Mouse (Mus musculus) cerebellum, adult 2 months (tissue): ENCODE results near the gene B3galt6. TPM values are rescaled to one million over a fixed set of nuclear protein-coding genes. Genes with fewer than 3 reads are reported as not detected.

ENCODE experiments used
- DNase-seq, 2 experiments: peaks; one replicate each; pipeline ENCODE4 v3.0.0; 2021
- H3K27ac ChIP-seq: fragments of 200-500 bp; 2 replicates; pipeline ENCODE4 v1.5.1; 2012; ENCODE audit warnings: low read length, control low read depth, inconsistent platforms; ENCODE audit not compliant: insufficient read depth
- H3K27me3 ChIP-seq: fragments of 200-500 bp; 2 replicates; pipeline ENCODE4 v1.6.1; 2012; ENCODE audit warnings: inconsistent platforms, mild to moderate bottlenecking, low read length, moderate library complexity; ENCODE audit not compliant: control insufficient read depth, insufficient read depth
- H3K4me1 ChIP-seq: fragments of 200-500 bp; 2 replicates; pipeline ENCODE4 v1.6.1; 2011; ENCODE audit warnings: low read length; ENCODE audit not compliant: control insufficient read depth, insufficient read depth
- H3K4me3 ChIP-seq: fragments of 200-500 bp; replicated peaks from 2 replicates; pipeline ENCODE3; 2011; ENCODE audit warnings: mild to moderate bottlenecking, low read depth, low read length, control low read depth; ENCODE audit not compliant: insufficient read depth
- CTCF ChIP-seq: fragments of 200-500 bp; IDR thresholded peaks from 2 replicates; pipeline ENCODE4 v1.5.1; 2011; ENCODE audit warnings: low read depth, mild to moderate bottlenecking, control low read depth, low read length, moderate library complexity, borderline replicate concordance; ENCODE audit not compliant: insufficient read depth
- POLR2A ChIP-seq: fragments of 200-500 bp; IDR thresholded peaks from 2 replicates; pipeline ENCODE4 v1.6.1; 2011; ENCODE audit warnings: low read length, control low read depth, borderline replicate concordance; ENCODE audit not compliant: insufficient read depth
- WGBS: fragments of 180-500 bp; shearing (Covaris S2); methylation state at CpG from one replicate; pipeline ENCODE4 v1.1.7; 2018; 5-methylcytosine and 5-hydroxymethylcytosine counted together
- polyA plus RNA-seq: library from polyadenylated mRNA; depleted of rRNA; stranded (reverse); fragments of >200 nt; gene quantifications from 2 replicates; pipeline ENCODE4 v1.2.3, GENCODE M21; 2012; rRNA removed

B3galt6 gene
- 10.8 and 11.4 TPM in 2 replicates for polyA plus RNA-seq

DNA sequence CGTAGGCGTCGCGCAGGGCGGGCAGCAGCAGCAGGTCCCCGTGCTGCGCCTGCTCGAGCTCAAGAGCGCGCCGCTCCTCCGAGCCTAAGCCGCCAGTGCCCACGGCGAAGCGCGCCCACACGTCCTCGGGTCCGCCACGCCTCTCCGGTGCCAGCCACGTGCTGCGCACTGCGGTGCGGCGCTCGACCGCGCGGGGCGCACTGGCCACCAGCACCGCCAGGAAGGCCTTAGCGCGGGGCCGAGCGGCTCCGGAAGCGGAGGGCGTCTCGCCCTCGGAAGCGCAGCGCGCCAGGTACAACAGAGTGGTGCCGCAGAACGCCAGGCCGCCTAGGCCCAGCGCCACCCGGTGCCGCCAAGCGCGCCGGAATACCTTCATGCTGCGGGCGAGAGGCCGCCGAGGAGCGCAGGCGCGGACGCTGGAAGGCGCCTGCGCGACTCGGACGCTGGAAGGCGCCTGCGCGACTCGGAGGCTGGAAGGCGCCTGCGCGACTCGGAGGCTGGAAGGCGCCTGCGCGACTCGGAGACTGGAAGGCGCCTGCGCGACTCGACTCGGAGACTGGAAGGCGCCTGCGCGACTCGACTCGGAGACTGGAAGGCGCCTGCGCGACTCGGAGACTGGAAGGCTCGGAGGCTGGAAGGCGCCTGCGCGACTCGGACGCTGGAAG, at the start of gene B3galt6, which contains the start of gene Sdf4:
B3galt6 (minus strand) TSS at position 409 of the 665 bp plus-strand sequence.
Sdf4 (plus strand) TSS at position 632 of the 665 bp plus-strand sequence.
- under 1% methylated on average over 99 of the region's 99 CpGs for WGBS
- TF ChIP-seq POLR2A (peak; percentile 68), CTCF (peak; percentile 72)
- Histone ChIP-seq H3K27me3 (no peaks in the 10 kb centered on the region), H3K27ac (peak within 1 kb of the TSS; percentile 99), H3K4me3 (peak within 1 kb of the TSS; percentile 90), H3K4me1 (peaks cover 12% of the 10 kb centered on the region)
- DNase-seq, result peak; percentile 92 to 95

DNA sequence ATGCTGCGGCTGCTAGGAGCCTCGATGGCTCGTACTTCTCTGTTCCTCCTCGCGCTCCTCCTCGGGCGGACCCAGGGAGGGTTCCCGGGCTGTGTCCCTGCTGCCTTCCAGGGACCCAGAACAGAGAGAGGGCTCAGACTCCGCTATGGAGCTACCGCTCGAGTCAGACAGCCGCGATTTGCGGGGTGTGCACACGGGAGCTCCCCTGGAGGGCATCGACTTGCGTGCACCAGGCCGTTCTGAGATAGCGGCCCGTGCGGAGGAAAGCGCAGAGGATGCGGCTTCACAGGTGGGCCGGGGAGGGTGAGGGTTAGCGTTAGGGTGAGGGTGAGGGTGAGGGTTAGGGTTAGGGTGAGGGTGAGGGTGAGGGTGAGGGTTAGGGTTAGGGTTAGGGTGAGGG, 42.5 kb upstream of the B3galt6 start:
- WGBS, result 3% methylated on average over 25 of the region's 25 CpGs
- DNase-seq, result no peak
- TF ChIP-seq CTCF, result no peak
- TF ChIP-seq POLR2A, result no peak
- H3K4me3 ChIP-seq, result peak overlapping the region; percentile 30
- H3K4me1 ChIP-seq, result peaks cover 13% of the 10 kb centered on the region
- H3K27ac ChIP-seq, result no peak overlapping the region
- no peaks in the 10 kb centered on the region for H3K27me3 ChIP-seq

- Histone ChIP-seq H3K27ac (no peak overlapping the region), H3K4me1 (peaks cover 13% of the 10 kb centered on the region), H3K4me3 (no peak overlapping the region), H3K27me3 (no peaks in the 10 kb centered on the region)
- WGBS, result 62% methylated on average over 4 of the region's 4 CpGs
- no peak for DNase-seq
- TF ChIP-seq POLR2A (no peak), CTCF (no peak)
These were observed 41.9 kb upstream of the B3galt6 start for GRCm38 (mm10) chr4:156034301-156034700.

DNA sequence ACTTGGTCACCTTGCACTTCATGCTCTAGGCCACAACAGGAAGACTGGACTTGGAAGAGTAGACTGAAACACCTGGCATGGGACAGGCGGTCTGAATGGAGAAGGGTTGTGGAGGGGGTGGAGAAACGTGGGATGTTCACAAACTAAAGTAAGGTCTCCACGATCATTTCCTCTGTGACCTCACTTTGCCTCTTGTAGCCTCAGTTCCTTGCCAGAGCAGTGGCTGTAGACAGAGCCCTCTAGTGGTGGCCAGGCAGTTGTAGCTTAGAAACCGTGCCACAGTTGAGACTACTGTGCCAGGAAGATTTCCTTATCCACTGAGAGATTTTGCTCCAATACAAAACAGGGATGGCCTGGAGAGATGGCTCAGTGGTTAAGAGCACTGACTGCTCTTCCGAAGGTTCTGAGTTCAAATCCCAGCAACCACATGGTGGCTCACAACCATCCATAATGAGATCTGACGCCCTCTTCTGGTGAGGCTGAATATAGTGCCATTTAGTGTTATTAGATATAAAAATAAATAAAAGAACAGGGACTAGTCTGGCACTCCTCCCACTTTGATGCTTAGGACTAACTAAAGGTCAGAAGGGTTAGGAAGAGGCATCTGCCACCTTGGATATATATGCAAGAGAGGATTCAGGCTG, 41.1 kb upstream of the B3galt6 start:
- Histone ChIP-seq H3K4me1 (peaks cover 13% of the 10 kb centered on the region), H3K4me3 (no peak overlapping the region), H3K27ac (no peak overlapping the region), H3K27me3 (no peaks in the 10 kb centered on the region)
- WGBS, result 32% methylated on average over 6 of the region's 6 CpGs
- DNase-seq, result peak; percentile 47 to 58
- TF ChIP-seq POLR2A (no peak), CTCF (peak; percentile 54)

DNA sequence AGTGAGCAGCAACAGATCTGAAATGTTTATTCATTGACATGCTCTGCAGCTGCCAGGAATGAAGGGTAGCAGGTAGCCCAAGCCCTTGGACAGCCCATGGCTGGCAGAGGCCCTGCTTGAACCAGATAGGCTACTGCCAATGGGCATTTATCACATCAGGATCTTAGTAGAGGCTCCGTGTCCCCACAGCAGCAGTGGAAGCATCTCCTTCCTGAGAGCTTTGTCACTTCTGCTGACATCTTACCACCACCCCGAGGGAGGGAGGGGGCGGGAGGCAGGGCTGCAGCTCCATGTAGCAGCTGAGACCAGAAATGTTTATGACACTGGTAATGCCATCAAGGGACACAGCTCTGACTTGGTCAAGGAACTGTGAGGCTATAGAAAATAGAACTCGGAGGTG, 40.4 kb upstream of the B3galt6 start:
- TF ChIP-seq POLR2A (no peak), CTCF (no peak)
- 83% methylated on average over 4 of the region's 4 CpGs for WGBS

GRCm38 (mm10) chr4:156031593-156032391, 39.3 kb upstream of the B3galt6 start:
- under 1% methylated on average over 24 of the region's 24 CpGs for WGBS
- Histone ChIP-seq H3K27ac (peak overlapping the region; percentile 64), H3K4me1 (peaks cover 13% of the 10 kb centered on the region), H3K27me3 (no peaks in the 10 kb centered on the region), H3K4me3 (peak overlapping the region; percentile 84)
- DNase-seq, result peak; percentile 89 to 91
- TF ChIP-seq CTCF (no peak), POLR2A (peak; percentile 79)

More for the DNA sequence above, 40.4 kb upstream of the B3galt6 start:
- H3K27me3 ChIP-seq, result no peaks in the 10 kb centered on the region
- H3K4me1 ChIP-seq, result peaks cover 13% of the 10 kb centered on the region
- DNase-seq, result no peak
- H3K27ac ChIP-seq, result peak overlapping the region; percentile 64; the same call in 1 of the 2 replicates
- H3K4me3 ChIP-seq, result no peak overlapping the region

GRCm38 (mm10) chr4:156031255-156031592, 38.8 kb upstream of the B3galt6 start:
- 5% methylated on average over 7 of the region's 7 CpGs for WGBS
- peak overlapping the region; percentile 64 for H3K27ac ChIP-seq

More at GRCm38 (mm10) chr4:156031255-156031592, 38.8 kb upstream of the B3galt6 start:
- DNase-seq, result no peak
- Histone ChIP-seq H3K4me3 (peak overlapping the region; percentile 84), H3K4me1 (peaks cover 16% of the 10 kb centered on the region), H3K27me3 (no peaks in the 10 kb centered on the region)
- no peak for TF ChIP-seq POLR2A
- no peak for TF ChIP-seq CTCF
